Mouse (Mus musculus) CH12.LX (cell line): ENCODE results near the gene Map1lc3b. TPM values are rescaled to one million over a fixed set of nuclear protein-coding genes. Genes with fewer than 3 reads are reported as not detected.

Source experiments
- DNase-seq: peaks from one replicate; pipeline ENCODE4 v3.0.0-alpha.2; 2013; ENCODE audit errors: extremely low read depth
- H3K27ac ChIP-seq: 2 replicates; pipeline ENCODE4 v1.5.1; 2012; ENCODE audit warnings: low read depth, mild to moderate bottlenecking, control low read depth, moderate library complexity; ENCODE audit not compliant: insufficient read depth
- H3K27me3 ChIP-seq: replicated peaks from 2 replicates; pipeline ENCODE3; 2012; ENCODE audit warnings: inconsistent platforms
- H3K36me3 ChIP-seq, 2 experiments: replicated peaks in 1 of 2; 2 replicates each; pipeline versions ENCODE3 to v1.6.1; 2012; ENCODE audit warnings: inconsistent platforms in 1 of 2, low read length in 1 of 2, mild to moderate bottlenecking in 1 of 2, mixed read lengths in 1 of 2, moderate library complexity in 1 of 2; ENCODE audit not compliant: control insufficient read depth in 1 of 2, insufficient read depth in 1 of 2
- H3K4me1 ChIP-seq, 2 experiments: 2 replicates each; pipeline ENCODE4 v1.6.1; 2012; ENCODE audit warnings: inconsistent platforms in 1 of 2, moderate library complexity in 1 of 2; ENCODE audit not compliant: insufficient read depth in 2 of 2, control insufficient read depth in 1 of 2
- H3K4me2 ChIP-seq: 2 replicates; pipeline ENCODE4 v1.6.1; 2012; ENCODE audit warnings: low read depth, mild to moderate bottlenecking, control low read depth; ENCODE audit not compliant: poor library complexity, insufficient read depth, severe bottlenecking
- H3K4me3 ChIP-seq, 3 experiments: fragments of 150-350 bp in 1 of 3; sonication (generic) in 1 of 3; replicated peaks in 1 of 3; 2 replicates each; pipeline versions ENCODE3 to v1.5.1; 2011 to 2012; ENCODE audit warnings: low read depth in 2 of 3, low read length in 2 of 3, mild to moderate bottlenecking in 2 of 3, moderate library complexity in 2 of 3, control low read depth in 1 of 3, improper control_type of control experiment in 1 of 3, inconsistent platforms in 1 of 3, mixed read lengths in 1 of 3; ENCODE audit not compliant: poor library complexity in 1 of 3
- H3K79me2 ChIP-seq: replicated peaks from 2 replicates; pipeline ENCODE4 v1.6.1; 2012; ENCODE audit warnings: mild to moderate bottlenecking, moderate library complexity; ENCODE audit not compliant: control insufficient read depth, poor library complexity, insufficient read depth, severe bottlenecking; ENCODE audit errors: extremely low read depth
- H3K9ac ChIP-seq: 2 replicates; pipeline ENCODE4 v1.6.1; 2012; ENCODE audit warnings: low read depth, mild to moderate bottlenecking, control low read depth, moderate library complexity; ENCODE audit not compliant: insufficient read depth
- H3K9me3 ChIP-seq: replicated peaks from 2 replicates; pipeline ENCODE3; 2012; ENCODE audit warnings: low read length, inconsistent platforms, mixed read lengths
- BHLHE40 ChIP-seq: IDR thresholded peaks from 2 replicates; pipeline ENCODE4 v1.6.1; 2011; ENCODE audit warnings: mild to moderate bottlenecking, low read depth, low read length, improper control_type of control experiment
- CHD2 ChIP-seq: IDR thresholded peaks from 2 replicates; pipeline ENCODE4 v1.6.1; 2011; ENCODE audit warnings: low read length, improper control_type of control experiment
- CTCF ChIP-seq, 2 experiments: IDR thresholded peaks in 1 of 2; conservative IDR thresholded peaks in 1 of 2; 2 replicates each; pipeline ENCODE4 v1.5.1; 2011 to 2012; ENCODE audit warnings: low read depth in 2 of 2, low read length in 2 of 2, improper control_type of control experiment in 1 of 2, inconsistent platforms in 1 of 2, mild to moderate bottlenecking in 1 of 2, moderate library complexity in 1 of 2
- E2F4 ChIP-seq: IDR thresholded peaks from 2 replicates; pipeline ENCODE4 v1.6.1; 2011; ENCODE audit warnings: low read depth, low read length, improper control_type of control experiment; ENCODE audit not compliant: insufficient replicate concordance
- ELF1 ChIP-seq: IDR thresholded peaks from 2 replicates; pipeline ENCODE4 v1.6.1; 2014; ENCODE audit warnings: low read depth, mild to moderate bottlenecking, inconsistent platforms, low read length, improper control_type of control experiment
- ETS1 ChIP-seq: conservative IDR thresholded peaks from 2 replicates; pipeline ENCODE4 v1.6.1; 2012; ENCODE audit warnings: low read depth, mild to moderate bottlenecking, inconsistent platforms, low read length, improper control_type of control experiment, moderate library complexity
- GABPA ChIP-seq: IDR thresholded peaks from 2 replicates; pipeline ENCODE4 v1.6.1; 2012; ENCODE audit warnings: low read depth, low read length, improper control_type of control experiment, inconsistent platforms; ENCODE audit not compliant: insufficient replicate concordance
- IRF4 ChIP-seq: IDR thresholded peaks from 2 replicates; pipeline ENCODE4 v1.6.1; 2014; ENCODE audit warnings: low read depth, mild to moderate bottlenecking, inconsistent platforms, low read length, improper control_type of control experiment
- JUND ChIP-seq: conservative IDR thresholded peaks from 2 replicates; pipeline ENCODE4 v1.6.1; 2011; ENCODE audit warnings: low read depth, low read length, improper control_type of control experiment
- MAFK ChIP-seq: IDR thresholded peaks from 2 replicates; pipeline ENCODE4 v1.6.1; 2011; ENCODE audit warnings: low read length, improper control_type of control experiment; ENCODE audit not compliant: insufficient replicate concordance
- MAZ ChIP-seq: IDR thresholded peaks from 2 replicates; pipeline ENCODE4 v1.6.1; 2012; ENCODE audit warnings: low read depth, mild to moderate bottlenecking, inconsistent platforms, low read length, improper control_type of control experiment, moderate library complexity
- MYC ChIP-seq: IDR thresholded peaks from 2 replicates; pipeline ENCODE4 v1.6.1; 2011; ENCODE audit warnings: low read depth, mild to moderate bottlenecking, improper control_type of control experiment, low read length
- NELFE ChIP-seq: IDR thresholded peaks from 2 replicates; pipeline ENCODE4 v1.6.1; 2011; ENCODE audit warnings: low read depth, low read length, improper control_type of control experiment
- NRF1 ChIP-seq: IDR thresholded peaks from 2 replicates; pipeline ENCODE4 v1.6.1; 2014; ENCODE audit warnings: low read depth, mild to moderate bottlenecking, inconsistent platforms, low read length, improper control_type of control experiment, moderate library complexity
- POLR2A ChIP-seq: IDR thresholded peaks from 2 replicates; pipeline ENCODE4 v1.6.1; 2011; ENCODE audit warnings: low read depth, mild to moderate bottlenecking, improper control_type of control experiment, low read length
- POLR2AphosphoS2 ChIP-seq: IDR thresholded peaks from 2 replicates; pipeline ENCODE4 v1.6.1; 2011; ENCODE audit warnings: low read depth, low read length, improper control_type of control experiment
- RCOR1 ChIP-seq: conservative IDR thresholded peaks from 2 replicates; pipeline ENCODE4 v1.6.1; 2012; ENCODE audit warnings: low read depth, mild to moderate bottlenecking, inconsistent platforms, low read length, improper control_type of control experiment
- SIN3A ChIP-seq: IDR thresholded peaks from 2 replicates; pipeline ENCODE4 v1.6.1; 2012; ENCODE audit warnings: low read length, improper control_type of control experiment, inconsistent platforms
- UBTF ChIP-seq: IDR thresholded peaks from 2 replicates; pipeline ENCODE4 v1.6.1; 2012; ENCODE audit warnings: low read depth, mild to moderate bottlenecking, inconsistent platforms, low read length, improper control_type of control experiment, moderate library complexity
- ZKSCAN1 ChIP-seq: IDR thresholded peaks from 2 replicates; pipeline ENCODE4 v1.6.1; 2012; ENCODE audit warnings: low read depth, inconsistent platforms, low read length, improper control_type of control experiment, borderline replicate concordance
- dilution Hi-C: fragments of 300-500 bp; cut with MboI; formaldehyde crosslinking; loops from 2 replicates; pipeline ENCODE4 v1.14.3; 2020; ENCODE audit warnings: low sequenced_read_pairs; ENCODE audit not compliant: extremely low pct_unique_long_range_greater_than_20kb, extremely low pct_ligation_motif_present
- in situ Hi-C: fragments of 300-500 bp; cut with MboI; formaldehyde crosslinking; loops from 3 replicates; pipeline ENCODE4 v1.14.3; 2019; ENCODE audit warnings: low sequenced_read_pairs, low pct_ligation_motif_present, low pct_unique_long_range_greater_than_20kb, mixed read lengths
- polyA plus RNA-seq: library from polyadenylated mRNA; unstranded; fragments of >175 nt; gene quantifications from 2 replicates; pipeline ENCODE4 v1.2.1, GENCODE M21; 2012; ENCODE audit warnings: low read depth; ENCODE audit not compliant: insufficient read length
- total RNA-seq, 2 experiments: library from RNA; depleted of rRNA; stranded (reverse); fragments of 300-350 nt in 1 of 2; fragments of >200 nt in 1 of 2; gene quantifications; 2 replicates each; pipeline ENCODE4 v1.2.3; 2012 to 2014

The Map1lc3b gene
- total and polyA plus RNA-seq, 3 experiments = 45.7 to 55.8 (median 48.9) TPM

GRCm38 (mm10) chr8:121572121-121572520, 18.0 kb upstream of the Map1lc3b start:
- dilution Hi-C loops (no loop called here), in situ Hi-C loops (no loop called here)
- H3K27me3 ChIP-seq = no peaks in the 10 kb centered on the region
- no peak overlapping the region for H3K4me3 ChIP-seq
- no peak overlapping the region for H3K27ac ChIP-seq
- DNase-seq = no peak
- H3K79me2 ChIP-seq = peaks cover 33% of the 10 kb centered on the region
- TF ChIP-seq ZKSCAN1 = no peak
- TF ChIP-seq NRF1 = no peak
- no peak for TF ChIP-seq POLR2AphosphoS2
- no peak for TF ChIP-seq ELF1
- no peak for TF ChIP-seq NELFE
- TF ChIP-seq MYC = no peak
- no peak for TF ChIP-seq SIN3A
- TF ChIP-seq E2F4 = no peak
- TF ChIP-seq UBTF = no peak
- TF ChIP-seq MAZ = no peak
- TF ChIP-seq MAFK = no peak
- no peak for TF ChIP-seq ETS1
- TF ChIP-seq BHLHE40 = no peak
- TF ChIP-seq IRF4 = no peak
- TF ChIP-seq, all 38 proteins: peak for 0
- H3K9me3 ChIP-seq = no peaks in the 10 kb centered on the region
- peaks cover 5 to 29% of the 10 kb centered on the region in 2 experiments; a peak in 3 of 4 replicates for H3K4me1 ChIP-seq
- no peak overlapping the region for H3K9ac ChIP-seq
- H3K4me2 ChIP-seq = no peak overlapping the region
- peaks cover 0 to 74% of the 10 kb centered on the region in 2 experiments for H3K36me3 ChIP-seq

GRCm38 (mm10) chr8:121573275-121573674, 16.9 kb upstream of the Map1lc3b start:
- no peak overlapping the region for H3K4me2 ChIP-seq
- dilution Hi-C loops = no loop called here
- H3K9ac ChIP-seq = no peak overlapping the region
- in situ Hi-C loops = no loop called here
- TF ChIP-seq GABPA (no peak), ELF1 (no peak), CTCF (conservative IDR thresholded peaks at IDR 0.05 in 1 of 2, IDR thresholded peaks at IDR 0.05 in 1 of 2; ENCODE audit: low read depth in 2 of 2, low read length in 2 of 2) (no peak), ZKSCAN1 (no peak), JUND (no peak), POLR2A (no peak), MAFK (no peak), NELFE (no peak), E2F4 (no peak), RCOR1 (no peak), UBTF (no peak), IRF4 (no peak), BHLHE40 (no peak), CHD2 (no peak)
- H3K79me2 ChIP-seq = peaks cover 41% of the 10 kb centered on the region
- peaks cover 6 to 32% of the 10 kb centered on the region in 2 experiments; a peak in 3 of 4 replicates for H3K4me1 ChIP-seq
- no peak overlapping the region for H3K4me3 ChIP-seq
- no peaks in the 10 kb centered on the region for H3K9me3 ChIP-seq
- peaks cover 0 to 63% of the 10 kb centered on the region in 2 experiments for H3K36me3 ChIP-seq
- no peaks in the 10 kb centered on the region for H3K27me3 ChIP-seq
- H3K27ac ChIP-seq = no peak overlapping the region
- no peak for DNase-seq
